Mouse (Mus musculus) thymus, postnatal 25 days (tissue): ENCODE results near the gene Iqcd.

Source experiments
- DNase-seq: peaks from one replicate; pipeline ENCODE4 v3.0.0; 2022

Iqcd gene

DNA sequence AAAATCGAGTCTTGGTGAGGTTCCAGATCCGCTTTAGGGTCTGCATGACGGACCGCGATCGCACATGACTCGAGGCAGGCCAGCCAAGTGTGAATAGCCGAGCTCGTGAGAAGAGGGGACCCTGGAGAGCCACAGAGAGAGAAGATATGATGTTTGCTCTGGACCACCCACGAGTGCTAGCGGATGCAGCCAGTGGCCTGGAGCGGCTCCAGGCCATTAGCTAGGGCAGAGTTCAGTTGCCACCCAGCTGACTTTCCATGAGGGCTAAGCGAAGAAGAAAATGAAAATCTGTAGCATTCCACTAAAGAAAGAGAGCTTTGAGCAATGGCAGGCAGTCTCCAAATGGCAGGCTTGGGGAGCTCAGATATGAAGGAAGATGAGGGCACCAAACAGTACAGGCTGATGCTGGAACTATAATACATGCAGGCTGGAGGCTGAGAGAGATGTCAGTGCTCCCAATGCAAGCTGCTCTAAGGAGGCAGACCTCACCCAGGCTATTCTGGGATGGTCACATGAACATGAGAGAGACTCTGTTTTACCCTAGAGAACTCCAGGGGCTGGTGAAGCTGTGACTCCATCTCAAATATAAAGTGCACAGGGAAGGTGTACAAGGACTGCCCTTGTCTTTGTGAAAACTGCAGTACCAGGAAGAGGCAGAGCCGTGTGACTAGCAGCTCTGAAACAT is 17.6 kb upstream of the Iqcd start:
- DNase-seq = no peak

GRCm38 (mm10) chr5:120574469-120575063 is 14.2 kb upstream of the Iqcd start:
- DNase-seq = no peak

- DNase-seq = peak; percentile 66
Observed at GRCm38 (mm10) chr5:120576781-120577301, 12.0 kb upstream of the Iqcd start.

DNA sequence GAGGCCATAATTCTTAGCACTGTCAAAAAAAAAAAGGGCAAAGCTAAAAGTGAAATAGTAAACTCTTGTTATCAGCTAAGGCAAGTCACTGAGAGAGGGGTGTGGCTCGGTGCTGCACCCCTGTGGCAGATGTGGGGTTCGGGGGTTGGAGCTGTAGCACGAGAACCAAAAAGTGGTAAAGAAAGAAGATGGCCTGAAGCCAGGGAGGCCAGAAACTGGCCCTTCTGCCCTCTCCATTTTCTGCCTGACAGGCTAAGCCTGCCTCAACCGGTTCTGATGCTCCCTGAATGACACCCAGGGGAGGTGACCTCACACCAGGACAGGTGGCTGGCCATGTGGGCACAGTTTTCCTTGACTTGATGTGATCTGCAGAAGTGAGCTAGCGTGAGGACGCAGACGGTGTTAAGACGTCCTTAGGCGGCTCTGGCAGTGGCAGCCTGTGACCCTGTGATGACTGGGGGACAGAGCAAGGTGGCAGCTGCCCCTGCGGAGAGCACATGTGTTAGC is 10.8 kb upstream of the Iqcd start:
- DNase-seq = peak; percentile 82

DNA sequence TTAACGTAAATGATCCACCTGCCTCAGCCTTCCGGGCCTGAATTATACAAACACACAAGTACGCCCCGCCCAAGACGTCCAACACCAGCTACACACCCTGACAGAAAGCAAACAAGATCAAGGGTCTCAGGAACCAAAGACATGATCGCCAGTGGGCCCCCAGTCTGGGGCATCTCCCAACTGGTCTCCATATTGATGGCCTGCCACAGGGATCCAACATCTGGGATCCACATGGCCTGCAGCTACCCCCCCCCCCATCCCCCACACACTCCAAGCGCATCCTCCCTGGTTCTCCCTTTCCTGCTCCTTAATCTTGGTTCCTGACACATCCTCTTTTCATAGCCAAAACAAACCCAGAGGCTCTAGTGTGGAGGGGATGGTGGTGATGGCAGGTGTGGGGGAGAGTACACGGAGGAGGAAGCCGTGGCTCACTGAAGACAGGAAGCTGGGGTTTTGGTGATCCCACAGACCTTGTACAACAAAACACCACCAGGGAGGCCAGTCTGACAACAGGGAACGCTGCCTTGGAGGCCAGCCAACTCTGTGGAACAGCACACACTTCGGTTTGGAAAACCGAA is 10.2 kb upstream of the Iqcd start:
- DNase-seq = peak; percentile 82

DNA sequence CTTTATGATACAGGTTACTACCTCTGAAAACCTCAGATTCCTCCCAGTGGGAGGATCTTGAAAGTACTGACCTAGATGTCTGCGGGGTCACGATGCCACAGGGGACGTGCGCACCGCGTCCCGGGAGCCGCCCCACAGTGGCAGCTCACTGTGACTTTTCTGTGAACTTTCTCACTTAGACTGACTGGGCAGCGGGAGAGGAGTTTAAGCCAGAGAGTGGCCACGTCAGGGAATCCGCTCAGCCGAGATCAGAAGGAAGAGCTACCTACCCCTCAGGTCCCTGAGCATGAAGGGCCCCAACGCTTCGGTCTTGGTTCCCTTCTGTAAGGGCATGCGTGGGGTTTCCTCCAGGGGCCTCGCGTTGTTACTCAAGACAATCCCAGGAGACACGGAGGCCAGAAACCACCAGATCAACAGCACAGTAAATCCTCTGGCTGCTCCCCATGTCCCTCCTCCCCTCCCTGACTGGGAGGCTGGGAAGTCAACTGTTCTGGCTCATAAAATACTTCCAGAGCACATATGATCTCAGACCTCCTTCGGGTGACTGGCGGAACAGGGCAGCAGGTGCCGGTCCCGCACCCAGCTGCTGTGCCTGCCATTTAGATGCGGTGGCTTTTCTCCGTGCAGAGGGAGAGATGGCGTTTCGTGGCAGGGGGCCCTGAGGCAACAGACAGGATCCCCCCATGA is 9.5 kb upstream of the Iqcd start:
- DNase-seq = peak; percentile 64

DNA sequence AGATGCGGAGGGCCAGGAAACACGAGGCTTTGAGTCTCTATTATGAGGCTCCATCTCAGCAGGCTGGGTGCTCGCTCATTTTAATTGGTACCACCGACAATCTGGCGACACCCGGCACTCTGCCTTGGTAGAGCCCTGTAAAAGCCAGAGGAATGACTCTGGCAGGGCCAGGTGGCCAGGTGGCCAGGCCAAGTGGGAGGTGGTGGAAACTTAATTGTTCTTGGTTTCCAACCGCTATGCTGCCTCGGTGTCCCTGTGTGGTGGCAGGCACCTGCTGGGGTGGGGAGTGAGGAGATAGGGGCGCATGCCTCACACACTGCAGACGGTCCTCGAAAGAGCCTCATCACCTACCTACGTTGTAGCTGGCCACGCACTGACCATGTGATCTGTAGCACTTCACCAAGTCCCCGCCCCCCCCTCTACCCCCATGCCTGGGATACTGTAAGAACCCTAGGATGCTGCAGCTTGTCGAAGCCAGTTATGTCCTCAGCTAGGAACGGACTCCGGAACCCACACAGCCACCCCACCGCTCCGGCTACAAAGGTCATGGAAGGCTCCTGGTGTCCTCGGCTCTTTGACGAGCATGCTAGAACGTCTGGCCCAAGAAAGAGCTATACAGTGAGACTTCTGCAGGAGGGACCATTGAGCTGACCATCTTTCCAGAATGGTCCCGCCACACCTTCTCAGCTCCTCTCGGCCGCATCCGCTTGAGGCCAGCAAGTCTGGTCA is 8.8 kb upstream of the Iqcd start:
- DNase-seq = peak; percentile 56

GRCm38 (mm10) chr5:120582002-120582401 is 6.8 kb upstream of the Iqcd start:
- no peak for DNase-seq

GRCm38 (mm10) chr5:120583511-120583910 is 5.3 kb upstream of the Iqcd start:
- DNase-seq = no peak

DNA sequence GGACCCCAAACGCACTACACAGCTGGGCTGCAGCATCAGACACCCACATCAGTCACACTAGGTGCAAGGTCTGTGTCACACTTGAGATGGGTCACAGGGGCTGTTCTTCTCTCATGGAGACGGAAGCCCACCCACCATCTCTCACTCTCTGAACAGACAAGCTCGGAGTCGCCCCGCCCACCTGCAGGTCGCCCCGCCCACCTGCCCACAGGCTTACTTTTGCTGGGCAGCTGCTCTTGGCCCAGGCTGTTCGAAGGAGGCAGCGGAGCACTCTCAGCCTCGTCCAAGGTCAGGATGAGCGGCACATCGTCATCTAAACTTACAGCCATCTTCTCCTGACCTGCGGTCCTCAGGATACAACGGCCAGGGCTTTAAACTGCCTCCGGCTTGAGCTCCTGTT is 3.8 kb upstream of the Iqcd start:
- DNase-seq = no peak

- peak; percentile 41 for DNase-seq
Observed at GRCm38 (mm10) chr5:120586741-120587615, 1.8 kb upstream of the Iqcd start.

GRCm38 (mm10) chr5:120587616-120587926 is 1.2 kb upstream of the Iqcd start:
- DNase-seq = peak; percentile 67

DNA sequence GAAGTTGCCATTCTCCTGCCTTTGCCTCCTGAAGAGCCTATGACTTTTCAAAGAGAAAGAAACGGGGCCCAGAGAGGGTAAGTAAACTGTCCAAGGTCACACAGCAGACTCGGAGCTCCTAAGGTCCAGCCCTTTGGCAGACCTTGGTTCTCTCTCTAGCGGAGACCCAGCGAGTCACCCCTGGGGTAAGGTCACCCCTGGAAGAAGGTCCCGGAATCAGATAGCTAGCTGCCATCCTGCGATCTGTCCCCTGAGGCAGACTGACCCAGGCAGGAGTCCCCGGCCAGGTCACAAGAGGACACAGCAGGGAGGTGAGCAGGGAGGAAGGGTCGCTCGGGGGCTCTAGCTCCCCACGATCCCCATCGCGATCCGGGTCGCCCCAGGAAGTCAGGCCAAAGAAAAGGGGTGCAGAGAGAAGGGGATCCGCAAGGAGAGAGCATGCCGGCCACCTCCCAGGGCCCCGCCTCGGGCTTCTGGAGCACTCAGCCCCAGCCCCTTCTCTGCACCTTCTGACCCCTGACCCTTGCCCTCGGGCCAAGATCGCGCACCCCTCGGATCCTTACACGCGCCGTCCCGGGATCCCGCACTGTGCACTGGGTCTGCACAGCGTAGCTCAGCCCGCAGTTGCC is 762 bp upstream of the Iqcd start:
- DNase-seq = no peak

GRCm38 (mm10) chr5:120590356-120591010 is 1.7 kb downstream of the Iqcd start:
- peak; percentile 43 for DNase-seq

DNA sequence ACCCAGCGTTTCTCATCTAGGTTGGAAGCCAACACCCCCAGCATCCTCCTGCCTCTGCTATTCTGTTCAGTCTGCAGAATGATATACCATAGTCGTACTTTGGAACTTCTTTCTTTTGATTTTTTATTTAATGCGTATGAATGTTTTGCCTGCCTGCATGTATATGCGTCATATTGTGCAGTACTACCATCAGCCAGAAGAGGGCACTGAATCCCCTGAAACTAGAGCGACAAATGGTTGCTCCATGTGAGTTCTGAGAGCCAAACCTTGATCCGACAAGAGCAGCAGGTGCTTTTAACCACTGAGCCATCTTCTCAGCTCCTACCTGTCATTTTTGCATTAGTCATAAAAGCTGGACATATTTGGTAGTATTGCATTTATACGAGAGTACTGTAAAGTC is 3.3 kb downstream of the Iqcd start:
- DNase-seq = no peak

DNA sequence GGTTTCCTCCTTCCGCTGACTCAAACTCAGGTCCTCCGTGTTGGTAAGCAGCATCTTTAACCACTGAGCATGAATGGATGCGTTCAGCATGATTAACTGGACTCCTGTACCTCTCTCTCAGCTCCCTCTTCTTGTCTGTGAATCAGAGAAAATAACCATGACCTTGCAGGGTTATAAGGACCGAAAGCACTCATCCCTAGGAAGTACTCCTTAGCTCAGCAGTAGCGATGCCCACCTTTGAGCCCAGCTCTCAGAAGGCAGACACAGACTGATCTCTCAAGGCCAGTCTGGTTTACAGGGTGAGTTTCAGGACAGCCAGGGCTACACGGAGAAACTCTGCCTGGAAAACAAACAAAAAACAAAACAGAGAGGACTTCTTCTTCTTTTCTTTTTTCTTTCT is 5.7 kb downstream of the Iqcd start:
- no peak for DNase-seq

DNA sequence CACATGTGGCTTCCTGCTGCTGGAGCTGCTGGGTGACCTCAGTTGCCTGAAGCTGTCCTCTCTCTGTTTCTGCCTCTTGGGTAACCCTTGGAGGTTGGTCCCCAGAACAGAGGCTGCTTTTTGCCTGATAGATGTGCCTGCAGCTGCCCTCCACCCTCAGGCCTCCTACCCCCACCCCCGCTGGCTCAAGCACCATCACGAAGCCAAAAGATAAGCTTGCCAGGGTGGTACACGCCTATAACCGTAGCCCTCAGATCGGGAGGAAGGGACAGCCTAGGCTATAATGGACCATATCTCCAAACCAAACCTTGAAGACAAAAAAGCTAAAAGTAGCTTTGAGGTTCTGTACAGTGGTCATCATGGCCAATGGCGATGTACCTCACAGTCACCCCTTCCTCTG is 10.8 kb downstream of the Iqcd start:
- DNase-seq = no peak

DNA sequence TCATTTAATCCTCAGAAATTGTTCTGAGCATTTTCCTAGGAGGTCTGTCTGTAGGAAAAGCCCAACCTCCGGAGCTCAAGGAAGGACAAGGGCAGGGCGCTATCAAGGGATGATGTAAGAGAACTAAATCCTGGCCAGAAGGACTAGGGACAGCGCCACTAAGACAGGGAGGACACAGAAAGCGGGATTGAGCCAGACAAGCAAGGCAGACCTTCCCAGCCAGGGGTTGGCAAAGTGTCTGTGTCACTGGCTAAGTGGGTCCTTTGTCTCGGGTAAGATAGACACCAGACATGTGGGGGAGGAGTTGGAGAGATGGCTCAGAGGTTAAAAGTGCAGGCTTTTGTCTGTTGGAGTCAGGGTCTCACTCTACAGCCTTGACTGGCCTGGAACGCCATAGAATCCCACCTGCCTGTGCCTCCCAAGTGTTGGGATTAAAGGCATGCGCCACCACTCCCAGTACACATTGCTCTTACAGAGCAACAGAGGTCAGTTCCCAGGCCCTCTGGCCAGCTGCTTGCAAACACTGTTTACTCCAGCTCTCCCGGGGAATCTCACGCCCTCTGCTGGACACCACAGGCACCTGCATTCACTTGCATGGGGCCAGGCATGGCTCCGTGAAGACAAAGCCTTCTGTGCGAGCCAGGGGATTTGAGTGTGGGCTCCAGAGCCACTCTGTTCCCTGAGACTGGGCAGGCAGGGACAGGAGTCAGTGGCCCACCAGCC is 12.3 kb downstream of the Iqcd start:
- no peak for DNase-seq

DNA sequence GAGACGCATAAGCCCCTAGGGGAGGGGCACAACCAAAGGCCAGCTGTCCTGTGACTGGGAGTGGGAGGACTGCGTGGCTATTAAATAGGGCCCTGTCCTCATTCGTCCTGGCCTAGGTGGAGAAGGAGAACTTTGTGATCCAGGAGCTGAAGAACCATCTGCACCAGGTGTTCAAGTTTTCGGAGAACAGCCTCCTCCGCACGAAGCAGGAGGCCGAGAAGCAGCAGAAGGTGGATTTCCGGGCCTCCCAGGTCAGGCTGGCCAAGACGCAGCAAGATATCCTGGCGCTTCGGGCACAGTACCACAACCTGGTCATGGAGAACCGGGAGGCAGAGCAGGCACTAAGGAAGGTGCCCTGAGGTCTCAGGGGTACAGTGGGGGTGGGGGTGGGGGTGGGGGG is 13.4 kb downstream of the Iqcd start:
- no peak for DNase-seq

DNA sequence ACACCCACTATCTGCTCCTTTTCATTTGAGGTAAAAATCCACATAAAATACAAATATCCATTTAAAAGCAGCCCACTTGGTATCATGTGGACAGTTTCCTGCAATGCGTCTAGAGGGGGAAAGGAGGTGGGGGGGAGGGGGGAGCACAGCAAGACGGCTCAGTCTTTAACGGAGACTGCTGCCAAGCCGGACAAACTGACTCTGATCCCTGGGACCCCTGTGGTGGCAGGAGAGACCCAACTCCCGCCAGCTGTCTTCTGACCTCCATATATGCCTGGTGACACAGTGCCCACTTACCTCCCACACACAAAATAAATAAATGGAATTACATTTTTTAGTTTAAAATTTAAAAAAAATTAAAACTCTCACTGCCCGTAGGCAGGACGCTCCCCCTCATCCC is 14.7 kb downstream of the Iqcd start:
- no peak for DNase-seq
